Mouse (Mus musculus) lung, adult 2 months (tissue): Measurements from ENCODE around the gene Chd2. TPM values are rescaled to one million over a fixed set of nuclear protein-coding genes. Genes with fewer than 3 reads are reported as not detected.

ENCODE experiments used
- DNase-seq: peaks from one replicate; pipeline ENCODE4 v3.0.0; 2022
- H3K4me1 ChIP-seq: fragments of 200-500 bp; 2 replicates; pipeline ENCODE4 v1.6.1; 2011; ENCODE audit warnings: low read length; ENCODE audit not compliant: control insufficient read depth, insufficient read depth
- H3K4me3 ChIP-seq: fragments of 200-500 bp; replicated peaks from 2 replicates; pipeline ENCODE3; 2011; ENCODE audit warnings: low read depth, mild to moderate bottlenecking, control low read depth, low read length; ENCODE audit errors: extremely low read depth
- CTCF ChIP-seq: fragments of 200-500 bp; IDR thresholded peaks from 2 replicates; pipeline ENCODE4 v1.5.1; 2011; ENCODE audit warnings: mild to moderate bottlenecking, low read length, control low read depth; ENCODE audit not compliant: insufficient read depth
- POLR2A ChIP-seq: fragments of 200-500 bp; IDR thresholded peaks from 2 replicates; pipeline ENCODE4 v1.6.1; 2011; ENCODE audit warnings: low read depth, mild to moderate bottlenecking, control low read depth, low read length, borderline replicate concordance; ENCODE audit errors: extremely low read depth
- WGBS: fragments of 180-500 bp; shearing (Covaris S2); methylation state at CpG from one replicate; pipeline ENCODE4 v1.1.7; 2018; 5-methylcytosine and 5-hydroxymethylcytosine counted together
- polyA plus RNA-seq: library from polyadenylated mRNA; depleted of rRNA; stranded (reverse); fragments of >200 nt; gene quantifications from 2 replicates; pipeline ENCODE4 v1.2.3, GENCODE M21; 2012

Gene Chd2
- polyA plus RNA-seq, 1 experiment = 48.5 TPM

DNA sequence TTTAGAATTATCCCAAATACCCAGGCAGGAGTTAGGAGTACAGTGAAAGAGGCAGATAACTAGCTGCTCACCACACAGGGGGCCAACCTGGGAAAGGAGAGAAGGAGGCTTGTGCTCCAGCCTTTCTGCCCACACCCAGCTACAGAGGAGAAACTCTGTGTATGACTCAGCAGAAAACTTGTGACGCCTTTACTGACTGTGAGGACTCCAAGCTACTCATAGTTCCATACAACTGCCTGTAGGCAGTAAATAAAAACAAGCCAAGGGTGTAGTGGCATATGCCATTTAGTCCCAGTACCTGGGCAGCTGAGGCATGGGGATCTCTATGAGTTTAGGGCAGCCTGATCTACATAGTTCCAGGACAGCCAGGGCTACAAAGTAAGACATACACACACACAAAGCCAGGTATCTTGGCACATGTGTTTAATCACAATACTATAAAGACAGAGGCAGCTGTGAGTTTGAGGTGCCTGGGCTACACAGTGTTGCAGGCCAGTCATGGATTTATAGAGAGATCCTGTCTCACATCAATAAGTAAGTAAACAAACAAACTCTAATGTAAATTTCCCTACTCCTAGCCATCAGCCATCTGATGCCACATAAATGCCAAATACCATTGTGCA lies 24.1 kb downstream of the Chd2 start:
- DNase-seq = no peak
- WGBS = 14% methylated on average over 1 of the region's 1 CpGs
- TF ChIP-seq CTCF = no peak
- H3K4me3 ChIP-seq = no peak overlapping the region
- H3K4me1 ChIP-seq = peaks cover 15% of the 10 kb centered on the region

DNA sequence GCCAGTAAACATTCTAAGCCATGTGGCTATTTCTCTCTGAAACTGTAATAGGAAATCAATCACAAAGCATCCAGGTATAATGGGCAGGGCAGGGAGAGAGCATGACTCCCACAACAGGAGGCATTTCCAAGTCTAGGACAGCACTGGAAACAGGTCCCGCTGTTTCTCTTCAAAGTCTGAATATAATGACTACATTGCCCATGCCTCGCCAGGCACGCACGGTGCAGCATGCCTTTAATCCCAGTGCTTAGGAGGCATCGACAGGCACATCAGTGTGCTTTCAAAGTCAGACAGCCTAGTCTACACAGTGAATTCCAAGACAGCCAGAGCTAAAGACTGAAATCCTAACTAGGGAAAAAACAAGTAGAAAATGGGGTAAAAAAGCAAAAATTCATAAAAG lies 24.8 kb downstream of the Chd2 start:
- no peak overlapping the region for H3K4me3 ChIP-seq
- no peak for DNase-seq
- 54% methylated on average over 5 of the region's 5 CpGs for WGBS
- H3K4me1 ChIP-seq = peaks cover 14% of the 10 kb centered on the region
- no peak for TF ChIP-seq CTCF
- TF ChIP-seq POLR2A = no peak

DNA sequence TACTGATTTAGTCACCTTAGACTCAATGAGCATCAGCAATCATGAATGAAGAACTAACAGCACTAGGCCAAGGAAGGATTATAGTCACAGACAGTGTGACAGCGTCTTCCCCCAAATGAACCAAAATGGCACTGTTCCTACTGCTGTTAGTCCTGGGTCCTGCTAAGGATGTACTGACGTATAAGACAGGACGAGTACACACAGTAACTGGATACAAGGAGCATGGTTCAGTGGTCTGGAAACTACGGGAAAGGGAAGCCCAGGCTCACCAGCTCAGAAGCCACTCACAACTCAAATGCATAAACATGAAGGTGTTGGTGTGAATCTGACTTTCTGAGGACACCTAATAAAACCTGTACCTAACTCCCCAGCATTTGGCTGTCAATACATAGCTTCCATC lies 27.1 kb downstream of the Chd2 start:
- DNase-seq = no peak
- TF ChIP-seq CTCF (no peak), POLR2A (no peak)
- 88% methylated on average over 4 of the region's 4 CpGs for WGBS
- H3K4me3 ChIP-seq = no peak overlapping the region
- H3K4me1 ChIP-seq = peaks cover 14% of the 10 kb centered on the region

DNA sequence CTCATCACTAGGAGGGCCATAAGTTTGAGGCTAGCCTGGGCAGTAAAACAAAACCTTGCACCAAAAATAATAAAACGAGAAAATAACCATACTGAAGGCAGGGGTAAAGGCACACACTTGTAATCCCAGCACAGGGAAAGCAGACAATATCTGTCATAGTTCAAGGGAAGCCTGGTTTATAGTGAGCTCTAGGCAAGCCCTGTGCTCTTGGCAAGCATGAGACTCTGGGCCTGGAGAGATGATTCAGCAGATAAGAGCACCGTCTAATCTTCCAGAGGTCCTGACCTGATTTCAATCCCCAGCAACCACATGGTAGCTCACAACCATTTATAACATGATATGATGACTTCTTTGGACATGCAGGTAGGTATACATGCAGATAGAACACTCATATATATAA lies 29.2 kb downstream of the Chd2 start:
- no peak for DNase-seq
- TF ChIP-seq POLR2A = no peak
- no peak for TF ChIP-seq CTCF
- peaks cover 8% of the 10 kb centered on the region for H3K4me1 ChIP-seq
- H3K4me3 ChIP-seq = no peak overlapping the region
- WGBS = 44% methylated on average over 2 of the region's 2 CpGs

DNA sequence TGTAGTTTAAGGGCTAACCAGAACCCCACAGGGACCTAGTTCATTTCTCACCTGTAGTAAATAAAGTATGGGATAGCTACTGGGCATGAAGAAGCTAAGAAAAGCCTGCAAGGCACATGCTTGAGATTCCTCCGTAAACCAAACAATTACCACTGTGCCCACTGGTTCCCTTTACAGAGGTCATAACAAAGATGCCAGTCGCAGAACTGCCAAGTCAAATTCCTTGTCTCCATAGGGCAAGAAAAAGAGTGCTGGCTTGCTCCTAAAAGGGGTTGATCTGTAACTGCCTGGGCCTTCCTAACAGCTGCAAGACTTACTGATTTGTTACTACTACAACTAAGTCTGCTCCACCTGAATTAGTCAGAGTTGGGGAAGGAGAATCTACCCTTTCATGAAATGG lies 32.9 kb downstream of the Chd2 start:
- WGBS = 82% methylated on average over 2 of the region's 2 CpGs
- no peak for DNase-seq
- TF ChIP-seq POLR2A = no peak
- no peak for TF ChIP-seq CTCF
- Histone ChIP-seq H3K4me3 (no peak overlapping the region), H3K4me1 (no peaks in the 10 kb centered on the region; the same call in 1 of the 2 replicates)

DNA sequence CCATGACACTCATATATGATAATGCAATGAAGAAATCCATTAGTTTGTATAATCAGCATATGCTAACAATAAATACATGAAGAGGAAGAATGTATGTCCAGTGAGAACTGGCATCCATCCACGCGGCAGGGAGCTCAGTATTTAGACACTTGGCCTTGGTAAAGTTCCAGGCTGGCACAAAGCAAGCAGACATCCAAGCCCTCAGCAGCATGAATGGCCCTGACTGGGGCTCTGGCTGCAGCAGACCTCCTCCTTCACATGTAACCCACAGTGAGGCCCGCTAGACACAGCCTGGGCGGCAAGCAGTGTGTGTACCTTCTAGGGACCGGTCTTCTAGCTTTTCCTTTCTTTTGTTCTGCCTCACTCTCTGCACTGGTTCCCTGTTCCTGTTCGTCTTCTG lies 34.1 kb downstream of the Chd2 start:
- Histone ChIP-seq H3K4me3 (no peak overlapping the region), H3K4me1 (no peaks in the 10 kb centered on the region; the same call in 1 of the 2 replicates)
- WGBS = 80% methylated on average over 6 of the region's 6 CpGs
- TF ChIP-seq CTCF (no peak), POLR2A (no peak)
- no peak for DNase-seq

DNA sequence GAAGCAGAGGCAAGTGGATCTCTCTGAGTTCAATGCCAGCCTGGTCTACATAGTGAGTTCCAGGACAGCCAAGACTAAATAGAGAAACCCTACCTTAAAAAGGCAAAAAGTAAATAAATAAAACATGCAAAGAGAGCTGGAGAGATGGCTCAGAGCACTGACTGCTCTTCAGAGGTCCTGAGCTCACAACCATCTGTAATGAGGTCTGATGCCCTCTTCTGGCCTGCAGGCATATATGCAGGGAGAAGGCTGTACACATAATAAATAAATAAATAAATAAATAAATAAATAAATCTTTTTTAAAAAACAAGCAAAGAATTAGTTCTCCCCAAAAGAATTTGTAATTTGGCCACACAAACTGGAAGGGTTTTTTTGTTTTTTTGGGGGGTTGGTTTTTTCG lies 34.8 kb downstream of the Chd2 start:
- no peak for DNase-seq
- WGBS = 100% methylated on average over 1 of the region's 1 CpGs

DNA sequence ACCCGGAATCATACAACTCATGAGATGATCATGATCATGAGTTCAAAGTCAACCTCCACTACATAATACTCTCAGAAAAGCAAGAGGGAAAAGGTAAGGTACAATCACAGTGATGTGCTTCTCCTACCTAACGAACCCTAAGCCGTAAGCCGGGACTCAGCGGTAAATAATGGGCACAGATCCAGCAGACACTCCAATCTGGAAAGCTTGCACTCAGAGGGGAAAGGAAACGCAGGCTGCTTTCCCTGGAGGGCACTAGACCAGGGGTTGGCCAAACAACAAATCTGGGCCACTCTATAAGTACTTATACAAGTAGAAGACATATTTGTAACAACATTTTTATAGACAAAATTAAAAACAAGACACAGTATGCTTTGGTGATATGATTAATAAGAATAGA lies 36.4 kb downstream of the Chd2 start:
- no peak for TF ChIP-seq CTCF
- no peak for TF ChIP-seq POLR2A

More for the DNA sequence above, 34.8 kb downstream of the Chd2 start:
- TF ChIP-seq CTCF = peak; percentile 26; the same call in 1 of the 2 replicates
- no peak for TF ChIP-seq POLR2A
- H3K4me3 ChIP-seq = no peak overlapping the region
- no peaks in the 10 kb centered on the region for H3K4me1 ChIP-seq

DNA sequence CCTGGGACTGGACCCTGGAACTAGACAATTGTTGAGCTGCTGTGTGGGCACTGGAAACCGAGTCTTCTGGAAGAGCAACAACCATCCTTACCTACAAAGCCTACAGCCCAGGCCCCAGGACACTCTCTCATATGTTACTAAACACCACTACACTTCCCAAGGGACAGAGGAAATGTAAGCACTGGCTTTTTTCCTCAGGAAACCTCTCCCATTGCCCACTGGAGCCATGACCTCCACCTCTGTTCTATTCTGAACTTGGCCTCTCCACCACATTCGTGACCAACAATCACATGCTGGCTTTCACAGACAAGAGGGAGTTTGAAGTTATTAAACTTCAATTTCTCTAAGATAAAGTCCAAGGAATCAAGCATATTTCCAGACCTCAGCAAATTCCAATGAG lies 43.4 kb downstream of the Chd2 start:
- no peak for TF ChIP-seq POLR2A
- no peak for TF ChIP-seq CTCF
- Histone ChIP-seq H3K4me1 (no peaks in the 10 kb centered on the region), H3K4me3 (no peak overlapping the region)
- no peak for DNase-seq
- WGBS = 53% methylated on average over 2 of the region's 2 CpGs

More for the DNA sequence above, 36.4 kb downstream of the Chd2 start:
- no peak for DNase-seq
- 62% methylated on average over 6 of the region's 6 CpGs for WGBS
- Histone ChIP-seq H3K4me3 (no peak overlapping the region), H3K4me1 (no peaks in the 10 kb centered on the region)

DNA sequence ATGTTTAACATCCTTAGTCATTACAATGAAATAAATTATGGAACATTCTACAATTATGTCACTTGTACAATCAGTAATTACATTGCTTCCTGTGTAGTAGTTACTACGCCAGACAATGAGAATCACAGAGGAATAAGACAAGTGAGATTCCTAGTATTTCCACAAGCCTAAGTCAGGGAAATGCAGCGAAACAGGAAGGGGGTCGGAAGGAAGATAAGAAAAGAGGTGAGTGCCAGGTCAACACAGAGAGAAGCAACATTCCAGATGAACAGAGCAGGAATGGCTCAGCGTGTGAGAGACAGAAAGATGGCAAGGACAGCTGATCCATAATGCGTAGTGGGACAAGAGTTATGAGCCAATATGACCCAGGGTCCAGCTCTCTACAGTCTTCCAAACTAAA lies 52.4 kb downstream of the Chd2 start:
- TF ChIP-seq POLR2A (no peak), CTCF (no peak)

More for the DNA sequence above, 52.4 kb downstream of the Chd2 start:
- WGBS = 45% methylated on average over 5 of the region's 5 CpGs
- no peak for DNase-seq
- Histone ChIP-seq H3K4me3 (no peak overlapping the region), H3K4me1 (no peaks in the 10 kb centered on the region)
